Comparison of ENCODE assay signal across 22 mouse cellular contexts in genomic region chr8:45019241-45019640, GRCm38 (mm10). TPM values are rescaled to one million over a fixed set of nuclear protein-coding genes. Genes with fewer than 3 reads are reported as not detected.
"Had no signal": no experiment of that assay in that cellular context is flagged by ENCODE, and none has a peak within 500 bp of the region (broad histone marks: within the 10 kb centered on the region; RNA-seq: fewer than 3 reads in every experiment).

No protein-coding gene starts in this region.

- H3K27me3 ChIP-seq: midbrain, embryonic 13.5 days; midbrain, embryonic 15.5 days; neural tube, embryonic 12.5 days; stomach, embryonic 15.5 days had no signal

- H3K9ac ChIP-seq: lung, embryonic 14.5 days; midbrain, embryonic 13.5 days; midbrain, embryonic 15.5 days; neural tube, embryonic 12.5 days; stomach, embryonic 15.5 days had no signal

- H3K4me3 ChIP-seq: midbrain, embryonic 10.5 days; midbrain, embryonic 13.5 days; midbrain, embryonic 15.5 days; neural tube, embryonic 12.5 days; stomach, embryonic 15.5 days had no signal

- DNase-seq: lung, adult 18-20 months; lung, embryonic 14.5 days; lung, postnatal 14 days; lung, postnatal 4 days; right cerebral cortex, postnatal 14 days; thymus, adult 2 months; thymus, postnatal 25 days; thymus, postnatal 4 days had no signal

- H3K27ac ChIP-seq: midbrain, embryonic 10.5 days; midbrain, embryonic 13.5 days; midbrain, embryonic 15.5 days; neural tube, embryonic 12.5 days; stomach, embryonic 15.5 days; stomach, postnatal 0 days had no signal

- ATAC-seq: midbrain, embryonic 13.5 days; midbrain, embryonic 15.5 days had no signal

- H3K9me3 ChIP-seq: midbrain, embryonic 15.5 days; stomach, embryonic 15.5 days had no signal

- H3K4me2 ChIP-seq: lung, embryonic 14.5 days; midbrain, embryonic 13.5 days; midbrain, embryonic 15.5 days; neural tube, embryonic 12.5 days; stomach, embryonic 15.5 days had no signal

- H3K4me1 ChIP-seq: midbrain, embryonic 10.5 days; midbrain, embryonic 13.5 days; midbrain, embryonic 15.5 days; neural tube, embryonic 12.5 days; stomach, embryonic 15.5 days had no signal

RNA-seq across cellular contexts. Expression of gene Mtnr1a, which starts 49.7 kb away (rescaled TPM):
- total RNA-seq: megakaryocyte, adult 5-6 weeks; megakaryocyte-erythroid progenitor cell, adult 5-6 weeks; monocyte, adult 5-6 weeks; neutrophil, adult 5-6 weeks had no signal
- polyA plus RNA-seq: liver, embryonic 16.5 days; lung, embryonic 16.5 days; spleen, adult 2 months; urinary bladder, adult 2 months had no signal
